Mouse (Mus musculus): Measurements from ENCODE around the gene Gm49387.

Gm49387 gene

GRCm38 (mm10) chr14:31630677-31631076 is 10.0 kb downstream of the Gm49387 start:
- DNase-seq (ENCODE audit: low read depth), result no peak

DNA sequence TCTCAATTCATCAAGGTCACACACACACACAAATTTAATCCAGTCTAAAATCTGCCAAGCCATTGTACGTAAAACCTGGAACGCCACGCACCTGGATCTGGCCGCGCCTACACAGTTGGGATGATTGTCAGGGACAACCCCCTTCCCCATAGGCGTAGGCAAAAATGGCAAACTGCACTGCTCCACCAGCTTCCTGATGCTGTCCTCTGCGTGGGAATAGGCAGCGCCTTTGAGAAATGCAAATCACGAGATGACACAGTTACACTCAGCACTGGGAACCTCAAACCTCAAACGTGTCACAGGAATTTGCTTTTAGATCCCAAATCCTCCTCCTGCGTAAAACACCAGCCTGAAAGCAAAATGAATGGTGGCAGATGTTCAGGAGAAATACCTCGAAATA is 17.9 kb downstream of the Gm49387 start:
- no peak for DNase-seq (ENCODE audit: low read depth)

DNA sequence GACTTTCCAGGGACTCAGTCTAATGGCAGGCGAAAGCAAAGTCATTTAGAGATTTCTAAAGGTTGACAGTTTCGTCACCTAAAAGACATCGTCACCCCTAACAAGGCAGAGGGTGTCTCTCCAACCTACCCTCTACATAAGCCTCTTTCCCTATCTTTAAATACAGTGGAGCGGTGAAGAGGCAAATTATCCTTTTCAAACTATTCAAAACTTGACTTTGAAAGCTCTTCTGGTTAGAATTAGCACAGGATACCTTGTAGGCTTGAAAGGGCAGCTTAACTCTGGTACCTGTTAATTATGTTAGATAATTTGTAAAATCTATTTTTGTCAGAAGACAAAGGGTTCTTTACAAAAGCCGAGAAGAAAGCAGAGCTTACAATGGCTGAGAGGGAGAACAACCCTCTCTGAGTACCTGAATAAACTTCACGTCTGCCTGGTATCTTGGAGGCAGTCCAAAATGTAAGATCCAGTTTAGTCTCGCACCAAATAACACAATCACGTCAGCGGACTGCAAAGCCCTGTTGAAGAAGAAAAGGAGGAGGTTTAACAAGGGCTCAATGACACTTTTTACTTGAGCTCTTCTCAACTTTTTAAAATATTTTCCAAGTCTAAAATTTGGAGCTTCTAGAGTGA is 20.0 kb downstream of the Gm49387 start:
- DNase-seq (ENCODE audit: low read depth), result no peak

DNA sequence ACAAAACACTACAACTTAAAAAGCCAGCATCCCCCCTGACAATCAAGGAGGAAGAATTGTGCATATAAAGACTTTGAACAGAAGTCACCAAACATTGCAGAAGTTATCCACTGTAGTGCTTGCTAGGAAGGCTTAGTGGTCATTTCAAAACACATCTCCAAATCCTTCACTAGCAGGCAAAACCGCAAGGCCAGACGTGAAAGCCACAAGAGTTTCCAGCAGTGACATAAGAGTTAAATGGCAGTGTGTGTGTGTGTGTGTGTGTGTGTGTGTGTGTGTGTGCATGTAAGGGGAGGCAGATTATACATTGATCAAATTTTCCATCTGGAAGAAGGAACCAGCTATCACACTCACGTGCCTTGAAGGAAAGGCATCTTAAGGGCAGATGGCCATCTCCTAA is 22.7 kb downstream of the Gm49387 start:
- no peak for DNase-seq (ENCODE audit: low read depth)

DNA sequence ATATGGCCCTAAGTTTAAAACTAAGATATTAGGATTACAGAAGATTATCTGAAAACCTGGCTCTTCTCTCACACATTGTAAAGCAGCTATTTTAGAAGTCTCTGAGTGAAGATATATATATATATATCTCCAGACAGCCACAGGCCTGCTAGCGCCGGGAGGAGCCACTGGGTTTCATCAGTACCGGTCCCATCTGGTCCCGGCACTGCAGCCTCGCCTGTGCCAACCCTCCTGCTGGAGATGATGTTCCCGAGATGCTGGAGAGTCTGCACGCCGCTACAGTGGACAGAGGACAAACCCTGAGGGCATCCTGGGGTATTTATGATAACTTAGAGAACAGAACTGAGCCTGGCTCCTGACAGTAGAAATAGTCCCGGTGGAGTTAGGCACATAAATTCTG is 23.5 kb downstream of the Gm49387 start:
- DNase-seq (ENCODE audit: low read depth), result no peak

DNA sequence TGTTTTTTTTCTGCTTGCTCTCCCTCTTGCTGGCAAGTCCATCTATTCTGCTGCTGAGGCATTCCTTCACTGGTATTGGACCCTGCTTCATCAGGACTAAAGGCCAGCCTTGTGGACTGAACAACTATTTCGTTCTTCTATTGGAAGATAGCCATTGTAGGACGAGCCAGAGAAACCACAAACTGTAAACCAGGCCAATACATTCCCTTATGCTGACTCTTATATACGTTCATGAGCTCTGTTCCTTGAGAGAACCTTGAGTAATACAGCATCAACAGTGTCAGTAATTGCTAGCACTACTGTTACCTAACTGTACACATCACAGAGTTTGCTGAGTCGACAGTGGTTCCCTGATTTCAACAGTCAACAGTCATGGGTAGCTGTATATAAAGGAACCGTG is 27.0 kb downstream of the Gm49387 start:
- no peak for DNase-seq (ENCODE audit: low read depth)

- DNase-seq (ENCODE audit: low read depth), result no peak
These were observed 28.7 kb downstream of the Gm49387 start for GRCm38 (mm10) chr14:31611986-31612385.

GRCm38 (mm10) chr14:31605514-31605913 is 35.2 kb downstream of the Gm49387 start:
- no peak for DNase-seq (ENCODE audit: low read depth)

- DNase-seq (ENCODE audit: low read depth), result peak; percentile 22
These were observed 35.8 kb downstream of the Gm49387 start for GRCm38 (mm10) chr14:31604916-31605315.

DNA sequence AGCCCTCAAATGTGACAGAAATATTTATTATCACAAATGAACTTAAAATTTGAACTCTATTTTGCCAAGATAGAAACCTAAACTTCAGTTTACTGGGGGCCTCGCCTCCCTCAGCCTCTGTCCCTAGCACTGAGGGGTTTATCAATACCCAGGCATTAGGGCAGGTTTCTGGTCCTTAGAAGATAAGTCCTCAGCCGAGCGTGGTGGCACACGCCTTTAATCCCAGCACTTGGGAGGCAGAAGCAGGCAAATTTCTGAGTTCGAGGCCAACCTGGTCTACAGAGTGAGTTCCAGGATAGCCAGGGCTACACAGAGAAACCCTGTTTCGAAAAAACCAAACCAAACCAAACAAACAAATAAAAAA is 38.1 kb downstream of the Gm49387 start:
- DNase-seq (ENCODE audit: low read depth), result peak; percentile 56

GRCm38 (mm10) chr14:31601908-31602615 is 38.6 kb downstream of the Gm49387 start:
- no peak for DNase-seq (ENCODE audit: low read depth)

DNA sequence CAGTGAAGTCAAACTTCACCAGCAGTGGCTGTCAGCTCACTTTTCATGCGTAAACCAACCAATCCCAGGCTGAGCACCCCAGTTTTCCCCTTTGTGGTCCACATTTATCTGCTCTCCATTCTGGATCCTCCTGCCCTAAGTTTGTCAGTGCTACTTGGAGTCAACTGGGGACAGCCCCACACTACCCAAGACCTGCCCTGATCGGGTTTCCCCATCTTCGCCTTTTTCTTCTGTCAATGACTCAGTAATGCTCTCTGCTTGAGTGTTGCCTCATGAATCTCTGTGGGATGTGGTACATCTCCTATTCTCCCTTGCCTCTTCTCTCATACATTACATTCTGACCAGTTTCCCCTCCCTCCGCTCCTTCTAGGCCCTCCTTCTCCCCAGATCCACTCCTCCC is 43.2 kb downstream of the Gm49387 start:
- DNase-seq (ENCODE audit: low read depth), result no peak

- DNase-seq (ENCODE audit: low read depth), result no peak
These were observed 44.3 kb downstream of the Gm49387 start for GRCm38 (mm10) chr14:31596408-31596807.

DNA sequence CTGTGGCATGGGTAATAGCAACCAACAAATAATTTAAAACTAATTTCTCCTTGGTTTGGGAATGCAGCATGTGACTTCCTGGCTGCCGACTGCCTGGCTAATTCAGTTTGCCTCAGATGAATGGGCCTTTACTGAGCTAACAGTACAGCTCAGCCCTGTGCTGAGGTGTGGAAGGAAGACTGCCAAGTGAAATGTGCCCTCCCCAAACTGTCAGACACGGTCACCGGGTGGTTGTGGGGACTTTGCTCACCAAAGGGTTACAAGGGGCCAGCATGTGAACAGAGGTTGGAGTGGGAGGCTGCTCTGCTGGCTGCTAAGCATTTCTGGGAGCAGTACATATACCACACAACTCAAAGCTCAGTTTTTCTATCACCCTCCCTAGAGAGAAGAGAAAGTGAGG is 46.0 kb downstream of the Gm49387 start:
- DNase-seq (ENCODE audit: low read depth), result no peak

DNA sequence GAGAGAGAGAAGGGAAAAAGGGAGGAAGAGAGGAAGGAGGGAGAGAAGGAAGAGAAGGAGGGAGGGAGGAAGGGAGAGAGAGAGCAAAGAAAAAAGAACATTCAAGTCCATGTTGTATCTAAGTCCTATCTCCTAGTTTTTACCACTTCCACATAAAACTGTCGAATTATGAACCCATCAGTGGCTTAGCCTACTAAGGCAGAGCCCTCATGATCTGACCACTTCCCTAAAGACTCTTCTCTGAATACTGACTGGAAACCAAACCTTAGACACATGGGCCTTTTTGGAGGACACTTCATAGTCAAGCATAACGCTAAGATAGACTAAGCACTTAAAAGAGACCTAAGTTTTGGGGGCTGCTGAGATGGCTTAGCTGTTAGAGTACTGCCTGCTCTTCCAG is 47.6 kb downstream of the Gm49387 start:
- DNase-seq (ENCODE audit: low read depth), result no peak

- DNase-seq (ENCODE audit: low read depth), result no peak
These were observed 49.4 kb downstream of the Gm49387 start, which contains the start of gene Colq for GRCm38 (mm10) chr14:31591243-31591642. Gene Colq (minus strand): TSS chr14:31591343.

DNA sequence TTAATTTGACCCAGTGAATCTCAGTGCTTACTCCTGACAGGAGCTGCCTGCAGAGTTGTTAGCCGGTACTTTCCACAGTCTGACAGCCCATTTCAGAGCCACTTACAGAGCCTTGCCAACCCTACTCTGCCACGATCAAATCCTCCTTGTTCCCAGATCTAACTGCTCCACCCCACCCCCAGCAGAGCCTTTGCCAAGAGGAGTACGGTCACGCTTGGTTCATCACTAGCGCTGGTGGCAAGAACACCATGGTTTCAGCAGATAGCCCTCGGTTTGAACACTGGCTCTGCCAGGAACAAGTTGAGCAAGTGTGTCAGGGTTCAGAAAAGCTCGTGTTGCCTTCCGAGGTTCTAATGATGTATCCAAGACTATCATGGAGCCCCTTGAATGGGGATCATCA is 54.2 kb downstream of the Gm49387 start:
- DNase-seq (ENCODE audit: low read depth), result no peak

- no peak for DNase-seq (ENCODE audit: low read depth)
These were observed 57.6 kb downstream of the Gm49387 start for GRCm38 (mm10) chr14:31583082-31583481.

DNA sequence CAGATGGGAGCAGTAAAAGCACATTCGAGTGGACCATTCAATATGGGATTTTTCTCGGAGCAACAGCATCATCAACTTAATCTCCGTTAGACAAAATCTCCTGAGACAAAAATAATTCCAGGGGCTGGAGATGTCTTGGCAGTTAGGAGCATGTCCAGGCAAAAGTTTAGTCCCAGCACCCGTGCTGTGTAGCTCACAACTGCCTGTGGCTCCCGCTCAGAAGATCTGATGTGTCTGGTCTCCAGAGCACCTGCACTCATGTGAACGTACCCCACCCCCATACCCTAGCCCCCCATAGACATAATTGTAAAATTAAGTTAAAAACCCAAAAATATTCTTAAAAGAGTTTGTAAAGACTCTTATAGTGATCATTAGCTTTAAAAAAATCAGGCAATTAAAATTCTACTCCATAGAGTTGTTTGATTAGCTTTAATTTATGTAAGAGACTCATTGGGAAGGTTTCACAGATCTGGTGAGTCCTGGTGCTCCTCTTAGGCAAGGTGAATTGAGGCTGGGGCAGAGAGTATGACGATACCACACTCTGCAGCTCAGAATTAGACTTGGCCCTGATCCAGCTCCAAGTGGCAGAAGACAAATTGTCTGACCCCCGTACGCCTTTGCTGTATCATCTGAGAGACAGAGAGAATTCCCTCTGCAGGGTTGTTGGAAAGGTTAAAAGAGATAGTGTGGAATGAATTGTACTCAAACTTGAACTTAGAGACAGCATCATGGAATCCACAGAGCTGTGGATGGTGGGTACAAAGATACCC is 62.5 kb downstream of the Gm49387 start:
- no peak for DNase-seq (ENCODE audit: low read depth)

GRCm38 (mm10) chr14:31576846-31577697 is 63.6 kb downstream of the Gm49387 start:
- DNase-seq (ENCODE audit: low read depth), result no peak

DNA sequence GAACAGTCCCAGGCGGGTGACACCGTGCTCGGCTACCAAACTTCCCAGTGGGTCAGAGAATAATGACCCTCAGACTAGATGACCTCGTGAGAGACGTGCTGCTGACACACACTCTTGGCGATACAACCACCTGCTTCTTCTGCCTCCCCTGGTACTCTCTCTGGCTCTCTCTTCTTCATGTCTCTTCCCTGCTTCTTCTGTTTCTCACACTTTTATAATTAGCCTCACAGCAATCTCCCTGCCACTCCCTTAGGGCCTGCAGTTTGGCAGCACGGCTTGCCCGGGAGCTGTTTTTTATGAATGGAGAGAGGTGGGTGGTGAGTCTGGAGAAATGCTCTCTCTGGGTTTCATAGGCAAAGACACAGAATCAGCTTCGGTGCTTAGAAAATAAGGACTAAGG is 64.8 kb downstream of the Gm49387 start:
- DNase-seq (ENCODE audit: low read depth), result no peak
